Mouse (Mus musculus): ENCODE measurements around the gene Cd2bp2.

Cd2bp2 gene

GRCm38 (mm10) chr7:127217901-127218642 is 22.2 kb upstream of the Cd2bp2 start:
- DNase-seq (ENCODE audit: low spot score in 2 of 2), result no peak

GRCm38 (mm10) chr7:127217475-127217874 is 21.6 kb upstream of the Cd2bp2 start:
- DNase-seq (ENCODE audit: low spot score in 2 of 2), result no peak

GRCm38 (mm10) chr7:127216307-127216706 is 20.5 kb upstream of the Cd2bp2 start:
- DNase-seq (ENCODE audit: low spot score in 2 of 2), result no peak

GRCm38 (mm10) chr7:127214981-127215871 is 19.4 kb upstream of the Cd2bp2 start:
- DNase-seq (ENCODE audit: low spot score in 2 of 2), result no peak

GRCm38 (mm10) chr7:127214521-127214920 is 18.7 kb upstream of the Cd2bp2 start:
- no peak for DNase-seq (ENCODE audit: low spot score in 2 of 2)

GRCm38 (mm10) chr7:127213930-127214329 is 18.1 kb upstream of the Cd2bp2 start:
- no peak for DNase-seq (ENCODE audit: low spot score in 2 of 2)

- DNase-seq (ENCODE audit: low spot score in 2 of 2), result no peak
These were observed 17.6 kb upstream of the Cd2bp2 start for GRCm38 (mm10) chr7:127213485-127213884.

- no peak for DNase-seq (ENCODE audit: low spot score in 2 of 2)
These were observed 16.8 kb upstream of the Cd2bp2 start for GRCm38 (mm10) chr7:127212432-127213250.

GRCm38 (mm10) chr7:127211014-127211745 is 15.3 kb upstream of the Cd2bp2 start:
- DNase-seq (ENCODE audit: low spot score in 2 of 2), result no peak

GRCm38 (mm10) chr7:127210266-127210665 is 14.4 kb upstream of the Cd2bp2 start:
- no peak for DNase-seq (ENCODE audit: low spot score in 2 of 2)

GRCm38 (mm10) chr7:127209851-127210250 is 14.0 kb upstream of the Cd2bp2 start:
- no peak for DNase-seq (ENCODE audit: low spot score in 2 of 2)

GRCm38 (mm10) chr7:127208553-127209438 is 12.9 kb upstream of the Cd2bp2 start, which contains the start of gene Mylpf:
Gene Mylpf (plus strand): TSS chr7:127208890.
- peak; percentile 87 to 95 for DNase-seq (ENCODE audit: low spot score in 2 of 2)

GRCm38 (mm10) chr7:127208295-127208552 is 12.4 kb upstream of the Cd2bp2 start, which contains the start of gene Tbc1d10b:
Gene Tbc1d10b (minus strand): TSS chr7:127208468.
- DNase-seq (ENCODE audit: low spot score in 2 of 2), result no peak

- DNase-seq (ENCODE audit: low spot score in 2 of 2), result peak in 1 of 2 experiments; percentile 37
These were observed 11.8 kb upstream of the Cd2bp2 start for GRCm38 (mm10) chr7:127207374-127208294.

- DNase-seq (ENCODE audit: low spot score in 2 of 2), result no peak
These were observed 10.8 kb upstream of the Cd2bp2 start for GRCm38 (mm10) chr7:127206606-127207005.

- no peak for DNase-seq (ENCODE audit: low spot score in 2 of 2)
These were observed 634 bp upstream of the Cd2bp2 start for GRCm38 (mm10) chr7:127196484-127196883.

GRCm38 (mm10) chr7:127194633-127195029 is 1.2 kb downstream of the Cd2bp2 start:
- no peak for DNase-seq (ENCODE audit: low spot score in 2 of 2)

GRCm38 (mm10) chr7:127194011-127194632 is 1.7 kb downstream of the Cd2bp2 start:
- DNase-seq (ENCODE audit: low spot score in 2 of 2), result no peak

GRCm38 (mm10) chr7:127192989-127193388 is 2.9 kb downstream of the Cd2bp2 start:
- no peak for DNase-seq (ENCODE audit: low spot score in 2 of 2)
